Mouse (Mus musculus): Measurements from ENCODE around the gene Ifi35. TPM values are rescaled to one million over a fixed set of nuclear protein-coding genes. Genes with fewer than 3 reads are reported as not detected.

Ifi35 gene
- 1 to 10 TPM; 2.4 to 3.5 TPM for total RNA-seq (2021)
- long read RNA-seq, experiment 1: 0 reads
- long read RNA-seq, experiment 2, partial matches to known transcripts: 1 of 3 reads
- long read RNA-seq, experiment 2, other reads (novel, unspliced or antisense): 1 of 3 reads

DNA sequence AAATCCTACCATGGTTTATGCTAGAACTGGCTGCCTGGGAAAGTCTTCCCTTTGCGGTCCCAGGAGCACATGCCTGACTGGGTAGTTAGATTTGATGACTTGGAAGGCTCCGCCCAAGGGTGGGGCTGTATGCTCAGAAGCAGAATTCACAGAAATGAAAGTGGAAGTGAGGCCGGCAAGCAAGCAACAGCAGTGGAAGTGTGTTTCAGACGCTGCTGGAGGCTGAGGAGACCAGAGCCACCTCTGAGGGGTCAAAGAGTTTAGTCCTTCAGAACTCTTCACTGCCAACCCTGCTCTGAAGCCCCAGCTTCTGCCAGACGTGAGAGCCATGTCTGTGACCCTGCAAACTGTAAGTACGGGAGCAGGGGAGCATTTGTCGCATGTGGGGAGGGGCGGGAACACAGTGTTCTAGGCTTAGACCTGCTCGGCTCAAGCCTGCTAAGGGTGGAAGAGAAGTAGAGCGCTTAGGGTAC lies at the start of gene Ifi35:
Gene Ifi35 (plus strand): TSS at position 134 of the 473 bp plus-strand sequence.
- TF ChIP-seq CTCF (conservative IDR thresholded peaks at IDR 0.05): no peak
- H3K4me3 ChIP-seq: peak within 1 kb of the TSS; percentile 46
- H3K27ac ChIP-seq: no peak within 1 kb of the TSS; the same call in 1 of the 2 replicates
- no peak for DNase-seq (ENCODE audit: low spot score in 2 of 2)

DNA sequence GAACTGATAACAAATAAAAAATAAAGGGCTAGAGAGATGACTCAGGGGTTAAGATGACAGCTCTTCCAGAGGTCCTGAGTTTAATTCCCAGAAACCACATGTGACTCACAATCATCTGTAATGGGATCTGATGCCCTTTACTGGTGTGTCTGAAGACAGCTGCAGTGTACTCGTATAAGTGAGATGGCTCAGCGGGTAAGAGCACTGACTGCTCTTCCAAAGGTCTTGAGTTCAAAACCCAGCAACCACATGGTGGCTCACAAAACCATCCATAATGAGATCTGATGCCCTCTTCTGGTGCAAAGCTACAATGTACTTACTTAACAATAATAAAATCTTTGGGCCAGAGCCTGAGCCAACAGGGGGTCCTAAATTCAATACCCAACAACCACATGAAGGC lies 32.9 kb upstream of the Ifi35 start:
- no peak for DNase-seq (ENCODE audit: low spot score in 2 of 2)
- H3K4me3 ChIP-seq: no peak overlapping the region
- H3K27ac ChIP-seq: no peak overlapping the region
- peak; percentile 48 for TF ChIP-seq CTCF (conservative IDR thresholded peaks at IDR 0.05)

DNA sequence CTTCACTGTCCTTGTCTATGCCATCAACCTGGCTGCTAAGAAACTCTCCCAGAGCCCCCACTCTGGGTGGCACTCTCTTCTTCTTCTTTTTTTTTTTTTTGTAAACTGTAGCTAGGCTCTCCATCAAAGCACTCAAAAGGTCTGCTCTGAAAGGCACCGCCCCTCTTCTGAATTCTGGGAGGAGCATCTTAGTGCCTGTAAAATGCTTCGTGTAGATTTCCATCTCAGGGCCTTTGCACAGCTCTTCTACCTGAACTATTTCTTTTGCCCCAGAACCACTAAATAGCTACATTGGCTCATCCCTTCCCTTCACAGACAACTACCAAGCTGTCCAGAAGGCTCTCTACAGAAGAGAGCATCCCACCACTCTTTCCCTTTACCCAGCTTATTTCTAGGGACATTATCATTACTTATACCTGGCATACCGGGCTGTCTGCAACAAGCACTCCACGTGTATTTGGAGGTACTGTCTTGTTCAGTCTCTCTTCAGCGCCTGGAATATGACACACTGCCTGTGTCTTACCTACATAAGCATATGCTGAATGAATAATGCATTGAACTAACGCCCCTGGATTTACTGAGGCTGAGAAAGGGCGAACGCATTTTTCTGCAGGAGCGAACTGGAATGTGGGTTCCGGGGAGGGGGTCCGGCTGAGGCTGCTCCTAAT lies 31.6 kb upstream of the Ifi35 start:
- Histone ChIP-seq H3K4me3 (peak overlapping the region; percentile 91), H3K27ac (peak overlapping the region; percentile 88)
- no peak for DNase-seq (ENCODE audit: low spot score in 2 of 2)
- no peak for TF ChIP-seq CTCF (conservative IDR thresholded peaks at IDR 0.05)

DNA sequence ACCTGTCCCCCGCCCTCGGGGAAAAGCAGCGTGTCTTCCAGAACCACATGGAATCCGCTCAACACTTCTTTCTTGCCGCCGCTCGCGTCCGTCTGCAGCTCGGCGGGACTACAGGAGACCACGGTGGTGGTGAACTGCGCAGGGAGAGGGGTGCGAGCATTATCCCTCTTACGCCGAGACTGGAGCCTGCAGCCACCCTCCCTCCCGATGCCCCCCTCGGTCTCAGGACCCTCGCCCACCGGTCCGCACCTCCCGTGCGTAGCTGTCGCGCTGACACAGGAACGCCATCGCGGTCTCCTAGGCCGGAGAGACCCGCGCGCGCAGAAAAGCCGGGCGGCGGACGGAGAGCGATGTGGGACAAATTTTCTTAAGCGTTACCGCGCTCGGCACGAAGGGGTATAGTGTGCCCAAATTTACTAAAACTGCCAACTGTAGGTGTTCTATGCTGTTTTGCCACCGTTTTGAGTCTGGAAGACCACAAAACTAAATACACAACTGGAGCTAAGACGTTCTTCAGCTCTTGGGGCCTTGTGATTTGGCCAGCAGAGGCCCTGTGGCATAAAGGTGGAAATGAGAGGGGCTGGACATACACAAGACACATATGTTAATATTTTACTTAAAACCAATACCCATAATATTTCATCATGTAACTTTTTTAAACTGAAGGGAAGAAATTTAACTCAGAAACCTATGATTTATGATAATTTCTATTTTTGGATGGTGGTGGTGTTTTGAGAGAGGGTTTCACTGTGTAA lies 30.9 kb upstream of the Ifi35 start, which contains the start of gene Aarsd1:
Gene Aarsd1 (minus strand): TSS at position 515 of the 755 bp plus-strand sequence.
- peak within 1 kb of the TSS; percentile 91 for H3K4me3 ChIP-seq
- no peak; the same call in none of the 2 replicates for TF ChIP-seq CTCF (conservative IDR thresholded peaks at IDR 0.05)
- H3K27ac ChIP-seq: peak within 1 kb of the TSS; percentile 88
- peak; percentile 81 to 90 for DNase-seq (ENCODE audit: low spot score in 2 of 2)

DNA sequence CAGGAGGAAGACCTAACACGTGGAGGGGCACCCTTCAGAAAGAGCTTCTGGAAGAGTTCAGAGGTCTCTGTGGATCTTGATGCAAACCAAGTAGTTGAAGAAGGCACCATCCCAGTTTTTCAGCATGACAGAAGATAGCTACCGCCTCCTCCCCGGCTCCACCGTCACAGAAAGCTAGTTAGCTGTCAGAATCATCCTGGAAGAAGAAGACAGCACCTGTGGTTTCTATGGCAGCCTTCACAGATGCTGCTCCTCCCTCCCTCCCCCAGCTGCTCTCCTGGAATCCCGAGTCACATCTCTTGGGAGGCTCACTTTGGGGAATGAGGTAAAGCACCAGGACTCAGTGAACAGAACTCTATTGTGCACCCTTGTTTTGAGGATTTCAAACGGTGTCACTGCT lies 29.2 kb upstream of the Ifi35 start:
- H3K4me3 ChIP-seq: no peak overlapping the region
- DNase-seq (ENCODE audit: low spot score in 2 of 2): no peak
- no peak overlapping the region for H3K27ac ChIP-seq
- no peak for TF ChIP-seq CTCF (conservative IDR thresholded peaks at IDR 0.05)

DNA sequence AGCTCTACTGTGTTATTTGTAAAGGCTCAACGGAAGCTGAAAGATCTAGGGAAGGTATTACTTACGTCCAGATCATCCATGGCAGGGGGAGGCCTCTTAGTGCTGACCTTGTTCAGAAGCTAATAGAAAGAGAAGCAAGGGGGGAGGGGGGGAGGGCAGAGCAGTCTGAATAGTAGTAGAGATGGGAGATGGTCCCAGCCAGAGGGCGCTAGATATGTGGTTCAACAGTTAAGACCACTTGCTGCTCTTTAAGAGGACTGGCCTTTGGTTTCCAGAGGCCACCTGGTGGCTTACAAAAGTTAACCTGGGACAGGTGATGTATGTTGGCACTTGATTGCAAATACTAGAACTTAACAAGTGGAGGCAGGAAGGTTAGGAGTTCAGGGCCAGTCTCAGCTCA lies 28.6 kb upstream of the Ifi35 start:
- peak; percentile 55 for TF ChIP-seq CTCF (conservative IDR thresholded peaks at IDR 0.05)
- DNase-seq (ENCODE audit: low spot score in 2 of 2): no peak
- Histone ChIP-seq H3K4me3 (no peak overlapping the region), H3K27ac (no peak overlapping the region)

DNA sequence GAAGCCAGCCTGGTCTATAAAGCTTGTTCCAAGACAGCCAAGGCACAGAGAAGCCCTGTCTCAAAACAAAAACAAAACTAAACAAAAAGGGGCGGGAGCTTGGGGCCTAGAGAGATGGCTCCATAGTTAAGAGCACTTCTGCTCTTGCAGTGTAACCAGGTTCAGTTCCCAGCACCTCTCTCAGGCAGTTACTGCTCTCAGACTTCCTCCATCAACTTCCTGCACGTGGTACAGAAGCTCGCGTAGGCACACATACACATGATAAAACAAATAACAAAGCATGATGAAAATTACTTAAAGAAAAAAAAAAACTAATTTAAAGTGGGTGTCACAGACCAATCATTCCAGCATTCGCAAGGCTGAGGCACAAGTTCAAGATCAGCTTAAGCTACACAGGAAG lies 28.1 kb upstream of the Ifi35 start:
- no peak for DNase-seq (ENCODE audit: low spot score in 2 of 2)
- no peak overlapping the region for H3K4me3 ChIP-seq
- H3K27ac ChIP-seq: no peak overlapping the region
- no peak for TF ChIP-seq CTCF (conservative IDR thresholded peaks at IDR 0.05)

DNA sequence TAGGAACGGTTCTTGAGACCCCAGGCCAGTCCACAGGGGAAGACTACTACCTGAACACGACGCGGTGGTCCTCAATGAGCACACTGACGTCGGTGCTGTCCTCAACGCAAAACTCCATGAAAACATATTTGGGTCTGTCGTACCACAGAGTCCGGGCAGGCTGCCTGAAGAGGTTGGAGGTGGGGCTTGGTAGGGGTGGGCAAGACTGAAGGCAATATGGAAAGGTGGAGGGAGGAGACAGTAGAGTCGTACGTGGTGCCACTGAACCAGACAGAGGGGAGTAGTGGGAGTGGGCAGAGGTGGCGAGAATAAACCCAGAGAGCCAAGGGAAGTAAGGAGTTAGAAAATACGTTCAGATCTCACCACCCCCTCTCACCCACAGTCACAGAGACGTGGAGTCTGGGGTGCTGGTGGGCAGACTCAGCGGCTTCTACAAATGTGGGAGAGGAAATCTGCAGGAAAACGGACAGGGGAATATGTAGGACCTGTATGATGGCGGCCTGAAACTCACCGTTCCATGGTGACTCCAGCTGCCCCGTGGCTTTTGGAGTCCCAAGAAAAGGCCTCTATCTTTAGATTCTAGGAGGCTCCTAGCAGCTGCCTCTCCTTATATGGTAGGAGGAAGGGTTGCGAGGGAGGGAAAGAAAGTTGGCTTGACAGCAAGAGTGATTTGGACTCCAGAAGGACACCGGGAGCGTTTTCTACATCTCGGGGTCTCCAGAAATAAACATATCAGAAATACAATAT lies 23.9 kb upstream of the Ifi35 start, which contains the start of gene Gm27029:
Gene Gm27029 (minus strand): TSS at position 692 of the 747 bp plus-strand sequence.
- Histone ChIP-seq H3K27ac (peak within 1 kb of the TSS; percentile 96), H3K4me3 (peak within 1 kb of the TSS; percentile 91)
- TF ChIP-seq CTCF (conservative IDR thresholded peaks at IDR 0.05): no peak
- no peak for DNase-seq (ENCODE audit: low spot score in 2 of 2)

DNA sequence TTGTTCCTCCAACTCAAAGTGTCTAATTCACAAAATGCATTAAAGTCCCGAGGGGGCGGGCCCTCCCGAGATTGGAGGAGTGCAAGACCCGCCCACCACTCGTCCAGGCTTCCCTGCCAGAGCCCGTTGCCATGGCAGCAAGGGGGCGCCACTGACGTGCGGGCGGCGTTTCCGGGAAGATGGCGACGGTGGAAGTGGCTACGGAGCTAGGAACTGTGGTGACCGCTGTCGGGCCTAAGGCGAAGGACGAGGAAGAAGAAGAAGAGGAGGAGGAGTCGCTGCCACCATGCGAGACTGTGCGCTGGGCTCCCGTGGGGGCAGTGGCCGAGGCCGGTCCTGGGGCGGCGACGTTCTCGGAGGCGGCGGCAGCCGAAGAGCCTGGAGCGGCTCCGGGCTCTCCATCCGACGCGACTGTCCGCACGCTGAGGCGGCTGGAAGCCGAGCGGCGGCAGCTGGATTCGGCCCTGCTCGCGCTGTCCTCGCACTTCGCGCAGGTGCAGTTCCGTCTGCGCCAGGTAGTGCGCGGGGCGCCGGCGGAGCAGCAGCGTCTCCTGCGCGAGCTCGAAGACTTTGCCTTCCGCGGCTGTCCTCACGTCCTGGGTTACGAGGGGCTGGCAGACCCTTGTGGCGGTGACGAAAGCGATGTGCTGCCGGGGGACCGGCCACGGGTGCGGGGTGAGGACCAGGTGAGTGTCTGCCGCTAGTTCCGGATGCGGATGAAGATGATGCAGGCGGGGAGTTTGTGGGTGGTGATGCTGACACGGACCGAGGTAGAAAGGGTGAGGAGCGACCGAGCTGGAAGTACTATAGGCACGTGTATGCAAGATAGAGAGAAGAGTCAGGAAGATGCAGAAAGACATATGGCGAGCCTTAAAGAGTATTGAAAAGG lies 23.0 kb upstream of the Ifi35 start, which contains the start of the genes Rundc1 and Ptges3l:
Gene Rundc1 (plus strand): TSS at position 161 of the 889 bp plus-strand sequence.
Gene Ptges3l (minus strand): TSS at position 409 of the 889 bp plus-strand sequence.
- Histone ChIP-seq H3K27ac (peak within 1 kb of the TSS; percentile 96), H3K4me3 (peak within 1 kb of the TSS; percentile 91)
- DNase-seq (ENCODE audit: low spot score in 2 of 2): peak; percentile 98
- TF ChIP-seq CTCF (conservative IDR thresholded peaks at IDR 0.05): peak; percentile 52

DNA sequence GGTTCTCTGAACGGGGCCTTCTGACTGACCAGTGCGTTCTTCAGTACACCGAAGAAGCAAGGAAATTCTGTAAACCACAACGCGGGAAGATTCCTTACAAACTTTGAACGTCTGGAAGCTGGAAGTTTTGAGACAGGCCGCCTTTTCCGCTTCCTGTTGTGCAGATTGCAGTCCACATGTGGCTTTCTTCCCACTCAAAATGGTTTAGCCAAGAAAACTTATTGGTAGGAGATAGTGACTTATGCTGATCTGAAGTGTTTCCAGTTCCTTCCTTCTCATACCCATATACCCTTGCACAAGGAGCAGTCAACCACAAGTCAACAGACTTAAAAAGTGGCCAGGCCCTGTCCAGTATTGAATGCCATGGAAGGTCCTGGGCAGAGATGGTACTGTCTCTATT lies 22.0 kb upstream of the Ifi35 start:
- DNase-seq (ENCODE audit: low spot score in 2 of 2): no peak
- peak overlapping the region; percentile 91 for H3K4me3 ChIP-seq
- H3K27ac ChIP-seq: no peak overlapping the region
- TF ChIP-seq CTCF (conservative IDR thresholded peaks at IDR 0.05): no peak

DNA sequence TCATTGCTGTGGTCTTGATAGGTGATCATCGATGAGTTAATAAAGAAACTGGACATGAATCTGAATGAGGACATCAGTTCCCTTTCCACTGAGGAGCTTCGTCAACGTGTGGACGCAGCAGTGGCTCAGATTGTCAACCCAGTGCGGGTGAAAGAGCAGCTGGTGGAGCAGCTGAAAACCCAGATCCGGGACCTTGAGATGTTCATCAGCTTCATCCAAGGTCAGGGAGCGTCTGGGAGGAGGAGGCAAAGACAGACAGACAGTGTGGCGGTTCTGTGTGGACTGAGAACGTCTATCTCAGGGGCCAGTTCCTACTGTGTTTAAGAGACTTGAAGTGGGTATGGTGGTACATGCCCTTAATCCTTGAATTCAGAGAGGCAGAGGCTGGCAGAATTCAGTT lies 16.9 kb upstream of the Ifi35 start:
- H3K27ac ChIP-seq: no peak overlapping the region
- H3K4me3 ChIP-seq: no peak overlapping the region
- no peak for DNase-seq (ENCODE audit: low spot score in 2 of 2)
- TF ChIP-seq CTCF (conservative IDR thresholded peaks at IDR 0.05): no peak
